Comparison of ENCODE assay signal across 28 mouse cellular contexts in genomic region chr16:32735586-32735985, GRCm38 (mm10). TPM values are rescaled to one million over a fixed set of nuclear protein-coding genes. Genes with fewer than 3 reads are reported as not detected.
A peak's percentile ranks its signal among the peaks of the same experiment; 100 is the strongest.
DNase-seq lines count a peak whose midpoint lies in the region; ATAC-seq and TF ChIP-seq lines count a peak whose summit lies in the region.
"Had no signal": no experiment of that assay in that cellular context is flagged by ENCODE, and none has a peak within 500 bp of the region (broad histone marks: within the 10 kb centered on the region; RNA-seq: fewer than 3 reads in every experiment).

Gene Muc4, plus strand, starts transcription at chr16:32735886.

- H3K4me1 ChIP-seq in lung, embryonic 14.5 days (ENCODE audit: insufficient read depth) = no peaks in the 10 kb centered on the region
- H3K4me1 ChIP-seq in testis, adult 2 months (ENCODE audit: control insufficient read depth, insufficient read depth, low read length) = no peaks in the 10 kb centered on the region
- H3K4me1 ChIP-seq in stomach, embryonic 15.5 days = 0 out of 2 replicates have a peak, but pooled peaks cover 4% of the 10 kb centered on the region
- H3K4me1 ChIP-seq: embryonic facial prominence, embryonic 13.5 days; forebrain, embryonic 15.5 days; limb, embryonic 13.5 days; liver, embryonic 13.5 days; midbrain, embryonic 12.5 days had no signal

- H3K27ac ChIP-seq in lung, embryonic 14.5 days (ENCODE audit: low read depth) = 0 out of 2 replicates have a peak within 1 kb of the TSS, but pooled peaks have one; percentile 7
- H3K27ac ChIP-seq in testis, adult 2 months (ENCODE audit: control insufficient read depth, insufficient read depth, low read depth, low read length) = no peak within 1 kb of the TSS
- H3K27ac ChIP-seq in stomach, embryonic 15.5 days = peak within 1 kb of the TSS; percentile 72
- H3K27ac ChIP-seq: embryonic facial prominence, embryonic 13.5 days; forebrain, embryonic 10.5 days; forebrain, embryonic 15.5 days; hindbrain, embryonic 14.5 days; limb, embryonic 13.5 days; liver, embryonic 13.5 days; midbrain, embryonic 12.5 days had no signal

- H3K4me3 ChIP-seq in lung, embryonic 14.5 days (ENCODE audit: low read depth, low read length) = no peak within 1 kb of the TSS
- H3K4me3 ChIP-seq in testis, adult 2 months (ENCODE audit: control insufficient read depth, low read depth, low read length) = no peak within 1 kb of the TSS
- 0 out of 2 replicates have a peak within 1 kb of the TSS, but pooled peaks have one; percentile 5 for H3K4me3 ChIP-seq in stomach, embryonic 15.5 days (replicated peaks)
- H3K4me3 ChIP-seq: embryonic facial prominence, embryonic 13.5 days; forebrain, embryonic 10.5 days; forebrain, embryonic 15.5 days; limb, embryonic 13.5 days; liver, embryonic 13.5 days; midbrain, embryonic 12.5 days had no signal

- H3K9me3 ChIP-seq in lung, embryonic 14.5 days (ENCODE audit: low read depth, low read length) = no peaks in the 10 kb centered on the region
- H3K9me3 ChIP-seq in stomach, embryonic 15.5 days = no peaks in the 10 kb centered on the region
- H3K9me3 ChIP-seq: embryonic facial prominence, embryonic 13.5 days; forebrain, embryonic 10.5 days; forebrain, embryonic 15.5 days; limb, embryonic 13.5 days; liver, embryonic 13.5 days had no signal

- DNase-seq in lung, embryonic 14.5 days = no peak
- DNase-seq in lung, postnatal 10 days = no peak
- no peak for DNase-seq in testis, postnatal 14 days (ENCODE audit: low spot score)
- no peak for DNase-seq in spleen, adult 12 weeks (ENCODE audit: low spot score)
- no peak for DNase-seq in thymus, adult 18-20 months
- DNase-seq: adrenal gland, postnatal 14 days; cerebellum, adult 11 months; cerebellum, postnatal 10 days; gastrocnemius, postnatal 36 days; heart, adult 18-20 months; heart, postnatal 36 days; kidney, adult 2 months; kidney, postnatal 36 days; liver, embryonic 13.5 days; retina, postnatal 1 day; right cerebral cortex, postnatal 14 days; spleen, adult 18-20 months; thymus, postnatal 4 days had no signal

- no peaks in the 10 kb centered on the region for H3K36me3 ChIP-seq in lung, embryonic 14.5 days (ENCODE audit: insufficient read depth)
- H3K36me3 ChIP-seq in testis, adult 2 months (ENCODE audit: control insufficient read depth, insufficient read depth, low read length) = no peaks in the 10 kb centered on the region
- H3K36me3 ChIP-seq in stomach, embryonic 15.5 days = no peaks in the 10 kb centered on the region
- H3K36me3 ChIP-seq: embryonic facial prominence, embryonic 13.5 days; forebrain, embryonic 10.5 days; forebrain, embryonic 15.5 days; limb, embryonic 13.5 days; liver, embryonic 13.5 days; midbrain, embryonic 12.5 days had no signal

- no peak for TF ChIP-seq CTCF in lung, embryonic 14.5 days (IDR thresholded peaks at IDR 0.05; ENCODE audit: low read depth)
- TF ChIP-seq CTCF in testis, adult 2 months (IDR thresholded peaks at IDR 0.05; ENCODE audit: control insufficient read depth, insufficient read depth, insufficient replicate concordance, low read depth, low read length) = no peak

- TF ChIP-seq POLR2A in testis, adult 2 months (IDR thresholded peaks at IDR 0.05; ENCODE audit: control insufficient read depth, low read depth, low read length) = no peak

- no peak within 1 kb of the TSS for H3K9ac ChIP-seq in lung, embryonic 14.5 days
- no peak within 1 kb of the TSS for H3K9ac ChIP-seq in stomach, embryonic 15.5 days
- H3K9ac ChIP-seq: embryonic facial prominence, embryonic 13.5 days; forebrain, embryonic 15.5 days; hindbrain, embryonic 14.5 days; limb, embryonic 13.5 days; liver, embryonic 13.5 days; midbrain, embryonic 12.5 days had no signal

- 90% methylated on average over 2 of the region's 2 CpGs for WGBS in lung, embryonic 14.5 days
- 91% methylated on average over 2 of the region's 2 CpGs for WGBS in stomach, embryonic 15.5 days

- H3K4me2 ChIP-seq in lung, embryonic 14.5 days = no peak within 1 kb of the TSS
- peak within 1 kb of the TSS; percentile 16; the same call in 1 of the 2 replicates for H3K4me2 ChIP-seq in stomach, embryonic 15.5 days
- H3K4me2 ChIP-seq: embryonic facial prominence, embryonic 13.5 days; forebrain, embryonic 15.5 days; heart, embryonic 11.5 days; hindbrain, embryonic 14.5 days; limb, embryonic 13.5 days; liver, embryonic 13.5 days; midbrain, embryonic 12.5 days had no signal

- H3K27me3 ChIP-seq in lung, embryonic 14.5 days (ENCODE audit: insufficient read depth, low read length) = no peaks in the 10 kb centered on the region
- no peaks in the 10 kb centered on the region for H3K27me3 ChIP-seq in testis, adult 2 months (ENCODE audit: control insufficient read depth, insufficient read depth, low read length)
- H3K27me3 ChIP-seq in stomach, embryonic 15.5 days (replicated peaks) = no peaks in the 10 kb centered on the region
- H3K27me3 ChIP-seq: embryonic facial prominence, embryonic 13.5 days; forebrain, embryonic 15.5 days; midbrain, embryonic 12.5 days had no signal

- ATAC-seq in lung, embryonic 14.5 days (ENCODE audit: insufficient read depth) = no peak
- ATAC-seq in stomach, embryonic 15.5 days (ENCODE audit: insufficient read depth, low FRiP score, low read depth) = no peak
- ATAC-seq: CD4-positive, CD25-positive, alpha-beta regulatory T cell, adult 4 months; forebrain, embryonic 15.5 days had no signal

RNA-seq across cellular contexts. Expression of gene Muc4, which starts in this region (rescaled TPM):
- 0.67 and 0.93 TPM in 2 replicates for polyA plus RNA-seq in lung, embryonic 14.5 days (2014; fragmentation: Nextera tagmentation; extraction: Ambion mirVana)
- polyA plus RNA-seq in testis, adult 2 months (2012; rRNA removed) = 98.8 and 102 TPM in 2 replicates
- 6.4 and 7.3 TPM in 2 replicates for polyA plus RNA-seq in stomach, embryonic 15.5 days (2015; fragmentation: Nextera tagmentation; extraction: Ambion mirVana)
- polyA plus RNA-seq: CD4-positive, CD25-positive, alpha-beta regulatory T cell, adult 4 months; forebrain, embryonic 15.5 days; hindbrain, embryonic 14.5 days; limb, embryonic 13.5 days had no signal

Comparison
In these comparisons a context has a peak if more than half of its experiments do, and no peak if none do; other contexts are left out.
1. RNA of gene Muc4 (polyA plus RNA-seq): 98.8 to 102 TPM in testis, adult 2 months; 6.4 to 7.3 TPM in stomach, embryonic 15.5 days and 0.67 to 0.93 TPM in lung, embryonic 14.5 days; every median in the first group is over 10 times any median in the second.